Mouse (Mus musculus) limb, embryonic 12.5 days (tissue): ENCODE measurements around the gene Per2. TPM values are rescaled to one million over a fixed set of nuclear protein-coding genes. Genes with fewer than 3 reads are reported as not detected.
"Not testable (repeated sequence)": the region's sequence is repeated elsewhere in the genome, so short reads cannot be mapped to it uniquely, and the experiment has no call there.

ENCODE experiments used
- ATAC-seq: fragments of 200-750 bp; cut with Nextera tagmentation; 2 replicates; pipeline ENCODE4 v1.8.0; 2017; ENCODE audit warnings: low read depth, moderate TSS enrichment; ENCODE audit not compliant: insufficient number of reproducible peaks, insufficient read depth, low FRiP score, low TSS enrichment
- H3K27ac ChIP-seq: fragments of 300-500 bp; sonication (generic); 2 replicates; pipeline ENCODE4 v1.5.1; 2016; ENCODE audit warnings: mild to moderate bottlenecking, moderate library complexity
- H3K27me3 ChIP-seq: fragments of 300-500 bp; sonication (generic); 2 replicates; pipeline ENCODE4 v1.6.1; 2016; ENCODE audit warnings: mild to moderate bottlenecking, moderate library complexity
- H3K36me3 ChIP-seq: fragments of 300-500 bp; sonication (generic); 2 replicates; pipeline ENCODE4 v1.6.1; 2016; ENCODE audit warnings: mild to moderate bottlenecking, moderate library complexity
- H3K4me1 ChIP-seq: fragments of 300-500 bp; sonication (generic); replicated peaks from 2 replicates; pipeline ENCODE4 v1.6.1; 2016
- H3K4me2 ChIP-seq: fragments of 300-500 bp; sonication (generic); 2 replicates; pipeline ENCODE4 v1.6.1; 2016; ENCODE audit warnings: mild to moderate bottlenecking, moderate library complexity
- H3K4me3 ChIP-seq: fragments of 300-500 bp; sonication (generic); replicated peaks from 2 replicates; pipeline ENCODE4 v1.5.1; 2016; ENCODE audit warnings: mild to moderate bottlenecking
- H3K9ac ChIP-seq: fragments of 300-500 bp; sonication (generic); replicated peaks from 2 replicates; pipeline ENCODE4 v1.6.1; 2016; ENCODE audit warnings: mild to moderate bottlenecking, moderate library complexity
- H3K9me3 ChIP-seq: fragments of 300-500 bp; sonication (generic); 2 replicates; pipeline ENCODE4 v1.6.1; 2016; ENCODE audit warnings: mild to moderate bottlenecking, moderate library complexity
- WGBS: fragments of 180-500 bp; shearing (Covaris S2); methylation state at CpG from one replicate; pipeline ENCODE4 v1.1.7; 2016; 5-methylcytosine and 5-hydroxymethylcytosine counted together
- polyA plus RNA-seq: library from polyadenylated mRNA; unstranded; fragments of >200 nt; fragmentation: Nextera tagmentation; extraction: Ambion mirVana; gene quantifications from 2 replicates; pipeline ENCODE4 v1.2.1, GENCODE M21; 2016

The Per2 gene
- polyA plus RNA-seq, 1 experiment from 2014 or later: 1.9 TPM

- 0 out of 2 replicates have a peak, but pooled peaks cover 3% of the 10 kb centered on the region for H3K9me3 ChIP-seq
- H3K4me3 ChIP-seq: no peak overlapping the region
- H3K36me3 ChIP-seq: no peaks in the 10 kb centered on the region
- 0 out of 2 replicates have a peak overlapping the region, but pooled peaks have one; percentile 12 for H3K9ac ChIP-seq
- 37% methylated on average over 10 of the region's 10 CpGs for WGBS
- H3K27me3 ChIP-seq: peaks cover 4% of the 10 kb centered on the region; the same call in 1 of the 2 replicates
- no peak overlapping the region for H3K4me2 ChIP-seq
- peak; percentile 57; the same call in 1 of the 2 replicates for ATAC-seq
- H3K4me1 ChIP-seq: no peaks in the 10 kb centered on the region
- no peak overlapping the region for H3K27ac ChIP-seq
Measured at GRCm38 (mm10) chr1:91483304-91484010, 24.3 kb upstream of the Per2 start.

DNA sequence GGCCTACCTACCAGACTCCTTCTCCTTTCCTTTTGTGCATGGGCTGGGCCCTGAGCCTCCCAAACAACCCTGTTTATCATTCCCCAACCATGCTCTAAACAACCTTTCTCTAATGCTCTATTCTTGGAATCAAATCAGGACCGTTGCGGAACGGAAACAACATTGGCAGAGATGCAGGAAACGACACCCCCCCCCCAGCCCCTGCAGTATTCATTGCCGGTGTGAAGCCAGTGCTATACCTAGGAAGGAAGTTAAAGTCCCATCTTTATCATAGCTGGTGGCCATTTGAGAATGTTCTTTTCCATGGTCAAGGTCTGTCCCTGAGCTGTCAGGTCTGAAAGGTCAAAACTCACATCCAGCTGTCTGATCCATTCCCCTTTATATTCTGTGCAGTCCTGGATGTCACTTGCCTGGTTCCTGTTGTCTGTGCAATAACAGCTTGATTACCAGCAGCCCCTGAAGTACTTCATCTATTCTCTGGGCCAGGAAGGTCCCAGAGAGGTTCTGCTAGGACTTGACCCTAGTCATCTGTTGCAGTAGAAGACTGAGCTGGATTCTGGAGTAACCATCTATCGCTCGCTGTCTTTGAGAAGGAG lies 23.6 kb upstream of the Per2 start:
- H3K4me1 ChIP-seq: no peaks in the 10 kb centered on the region
- H3K9me3 ChIP-seq: 0 out of 2 replicates have a peak, but pooled peaks cover 3% of the 10 kb centered on the region
- no peak overlapping the region for H3K4me2 ChIP-seq
- H3K4me3 ChIP-seq: no peak overlapping the region
- ATAC-seq: no peak
- no peaks in the 10 kb centered on the region for H3K36me3 ChIP-seq
- H3K27ac ChIP-seq: no peak overlapping the region
- no peak overlapping the region for H3K9ac ChIP-seq
- WGBS: 84% methylated on average over 7 of the region's 7 CpGs
- H3K27me3 ChIP-seq: peaks cover 4% of the 10 kb centered on the region; the same call in 1 of the 2 replicates

DNA sequence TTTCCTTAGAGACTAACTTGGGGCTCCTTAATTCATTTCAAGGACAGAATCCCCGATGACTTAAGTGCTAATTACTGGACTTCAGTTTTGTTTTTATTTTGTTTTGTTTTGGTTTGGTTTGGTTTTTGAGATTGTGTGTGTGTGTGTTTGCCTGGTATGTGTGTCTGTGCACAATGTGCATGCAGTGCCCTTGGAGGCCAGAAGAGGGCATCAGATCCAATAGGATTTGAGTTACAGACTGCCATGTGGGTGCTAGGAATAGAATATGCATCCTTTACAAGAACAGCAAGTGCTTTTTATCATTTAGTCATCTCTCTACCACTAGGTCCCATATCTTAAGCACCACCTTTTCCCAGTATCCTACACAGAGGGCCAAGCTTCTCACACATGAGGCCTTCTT lies 19.8 kb upstream of the Per2 start:
- no peak overlapping the region for H3K27ac ChIP-seq
- ATAC-seq: no peak
- 97% methylated on average over 1 of the region's 1 CpGs for WGBS
- H3K4me3 ChIP-seq: no peak overlapping the region
- no peaks in the 10 kb centered on the region for H3K27me3 ChIP-seq
- H3K4me1 ChIP-seq: no peaks in the 10 kb centered on the region
- H3K4me2 ChIP-seq: no peak overlapping the region
- no peak overlapping the region for H3K9ac ChIP-seq
- 0 out of 2 replicates have a peak, but pooled peaks cover 3% of the 10 kb centered on the region for H3K9me3 ChIP-seq
- no peaks in the 10 kb centered on the region for H3K36me3 ChIP-seq

DNA sequence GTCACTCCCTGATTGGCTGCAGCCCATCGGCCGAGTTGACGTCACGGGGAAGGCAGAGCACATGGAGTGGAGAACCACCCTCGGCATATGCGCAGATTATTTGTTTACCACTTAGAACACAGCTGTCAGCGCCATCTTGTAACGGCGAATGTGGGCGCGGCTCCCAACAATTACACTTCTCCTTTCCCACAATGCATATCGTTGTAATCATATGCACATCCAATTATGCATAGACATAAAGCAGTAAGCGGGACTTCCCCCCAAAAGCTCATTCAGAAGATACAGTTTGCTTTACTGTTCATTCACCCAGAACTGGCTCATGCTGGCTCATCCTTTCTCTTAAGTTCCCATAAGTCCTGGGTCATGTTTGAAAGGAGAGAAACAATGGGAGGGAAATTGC lies 19.0 kb upstream of the Per2 start:
- not testable (repeated sequence) for H3K9me3 ChIP-seq, H3K27me3 ChIP-seq, H3K4me1 ChIP-seq, H3K36me3 ChIP-seq, H3K27ac ChIP-seq, H3K4me3 ChIP-seq, ATAC-seq, H3K9ac ChIP-seq, H3K4me2 ChIP-seq
- WGBS: 96% methylated on average over 12 of the region's 13 CpGs

- Histone ChIP-seq H3K27ac (no peak overlapping the region), H3K4me3 (no peak overlapping the region), H3K4me2 (no peak overlapping the region), H3K9ac (no peak overlapping the region), H3K4me1 (peaks cover 7% of the 10 kb centered on the region), H3K27me3 (no peaks in the 10 kb centered on the region), H3K9me3 (no peaks in the 10 kb centered on the region), H3K36me3 (no peaks in the 10 kb centered on the region)
- ATAC-seq: no peak
- 84% methylated on average over 4 of the region's 4 CpGs for WGBS
Measured at GRCm38 (mm10) chr1:91469888-91470419, 10.8 kb upstream of the Per2 start.

DNA sequence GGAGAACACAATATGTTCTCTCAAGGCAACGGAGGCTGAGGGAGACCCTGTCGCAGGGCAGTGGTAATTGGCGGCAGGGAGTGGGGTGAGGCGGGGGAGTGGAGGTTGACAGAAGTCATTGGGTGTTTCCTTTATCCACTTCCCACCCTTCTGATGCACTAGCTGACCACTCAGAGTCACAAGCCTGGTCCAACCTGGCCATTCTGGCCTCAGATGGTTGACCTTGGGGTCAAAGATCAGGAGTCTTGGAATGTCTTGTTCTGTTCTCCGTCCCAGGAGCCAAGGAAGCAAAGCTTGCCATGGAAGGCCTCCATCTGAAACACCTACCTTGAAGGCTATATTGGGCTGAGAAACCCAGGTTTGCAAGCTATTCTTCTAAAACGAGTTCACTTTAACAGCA lies 7.1 kb upstream of the Per2 start:
- H3K4me1 ChIP-seq: peaks cover 12% of the 10 kb centered on the region
- WGBS: 81% methylated on average over 6 of the region's 6 CpGs
- no peak overlapping the region for H3K9ac ChIP-seq
- no peak for ATAC-seq
- H3K4me2 ChIP-seq: no peak overlapping the region
- no peaks in the 10 kb centered on the region for H3K27me3 ChIP-seq
- no peaks in the 10 kb centered on the region for H3K36me3 ChIP-seq
- H3K27ac ChIP-seq: no peak overlapping the region
- H3K9me3 ChIP-seq: no peaks in the 10 kb centered on the region
- H3K4me3 ChIP-seq: no peak overlapping the region

GRCm38 (mm10) chr1:91465244-91465643 lies 6.1 kb upstream of the Per2 start:
- 3% methylated on average over 1 of the region's 1 CpGs for WGBS
- Histone ChIP-seq H3K27me3 (no peaks in the 10 kb centered on the region), H3K9me3 (no peaks in the 10 kb centered on the region), H3K36me3 (no peaks in the 10 kb centered on the region), H3K27ac (no peak overlapping the region), H3K4me2 (no peak overlapping the region), H3K4me1 (peaks cover 12% of the 10 kb centered on the region), H3K9ac (no peak overlapping the region), H3K4me3 (no peak overlapping the region)
- no peak for ATAC-seq

GRCm38 (mm10) chr1:91464436-91464835 lies 5.3 kb upstream of the Per2 start:
- Histone ChIP-seq H3K36me3 (no peaks in the 10 kb centered on the region), H3K9me3 (no peaks in the 10 kb centered on the region), H3K27ac (no peak overlapping the region), H3K4me1 (peaks cover 16% of the 10 kb centered on the region), H3K4me3 (no peak overlapping the region), H3K9ac (no peak overlapping the region), H3K4me2 (no peak overlapping the region), H3K27me3 (no peaks in the 10 kb centered on the region)
- 52% methylated on average over 5 of the region's 5 CpGs for WGBS
- ATAC-seq: no peak

DNA sequence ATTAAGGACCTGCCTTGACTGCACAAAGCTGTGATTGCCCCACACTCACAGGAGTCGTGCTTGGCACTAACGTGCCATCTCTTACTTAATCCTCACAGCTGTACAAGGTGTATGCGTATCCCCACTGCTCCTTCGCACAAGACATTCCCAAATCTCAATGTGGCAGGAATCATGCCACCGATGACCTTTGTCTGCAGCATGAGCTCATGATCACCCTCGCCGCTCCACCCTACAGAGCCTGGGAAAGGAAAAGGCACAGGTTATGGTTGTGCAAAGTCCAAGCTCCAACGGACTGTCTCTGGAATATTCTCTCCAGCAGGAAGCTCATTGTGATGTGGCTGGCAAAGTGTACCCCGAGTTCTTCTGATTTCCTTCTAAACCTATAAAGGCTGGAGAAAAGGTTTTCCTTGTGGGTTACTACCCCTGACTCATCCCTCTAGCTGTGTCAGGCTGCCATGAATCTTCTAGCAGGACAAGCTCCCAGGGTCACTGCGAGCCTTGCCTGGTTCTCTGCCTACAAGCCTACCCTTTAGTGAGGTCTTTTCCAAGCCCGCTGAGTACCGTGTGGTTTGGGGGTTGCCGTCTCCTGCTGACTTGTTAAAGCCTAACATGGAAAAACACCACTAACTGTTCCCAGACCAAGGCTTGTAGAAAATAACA lies 4.3 kb upstream of the Per2 start:
- no peak overlapping the region for H3K9ac ChIP-seq
- WGBS: 87% methylated on average over 13 of the region's 13 CpGs
- H3K4me1 ChIP-seq: peaks cover 19% of the 10 kb centered on the region
- H3K4me3 ChIP-seq: no peak overlapping the region
- H3K4me2 ChIP-seq: no peak overlapping the region
- H3K9me3 ChIP-seq: no peaks in the 10 kb centered on the region
- H3K27me3 ChIP-seq: peaks cover 5% of the 10 kb centered on the region; the same call in 1 of the 2 replicates
- no peak for ATAC-seq
- H3K27ac ChIP-seq: no peak overlapping the region
- H3K36me3 ChIP-seq: no peaks in the 10 kb centered on the region

- H3K4me2 ChIP-seq: no peak overlapping the region
- H3K9me3 ChIP-seq: no peaks in the 10 kb centered on the region
- H3K9ac ChIP-seq: no peak overlapping the region
- H3K36me3 ChIP-seq: no peaks in the 10 kb centered on the region
- H3K27ac ChIP-seq: no peak overlapping the region
- H3K27me3 ChIP-seq: peaks cover 15% of the 10 kb centered on the region
- H3K4me3 ChIP-seq: no peak overlapping the region
- ATAC-seq: no peak
- 51% methylated on average over 4 of the region's 4 CpGs for WGBS
- peaks cover 39% of the 10 kb centered on the region for H3K4me1 ChIP-seq
Measured at GRCm38 (mm10) chr1:91460564-91460963, 1.4 kb upstream of the Per2 start.

DNA sequence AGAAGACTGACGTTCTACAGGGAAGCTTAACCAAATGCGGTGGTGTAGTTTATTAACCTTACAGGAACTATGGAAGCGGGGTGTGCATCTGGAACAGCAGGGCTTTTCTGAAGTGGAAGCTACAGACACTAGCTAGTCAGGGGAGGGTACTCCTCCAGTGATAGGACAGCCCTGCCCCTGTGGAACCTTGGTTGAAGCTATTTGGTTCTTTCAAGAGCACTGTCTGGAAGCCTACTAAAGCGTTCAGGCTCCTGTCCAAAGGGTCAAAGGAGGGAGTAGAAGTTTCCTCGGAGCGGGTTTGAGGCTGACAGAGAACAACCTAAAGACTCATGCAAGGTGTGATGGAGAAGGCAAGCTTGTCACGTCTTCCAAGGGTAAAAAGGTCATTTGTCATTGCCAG lies 945 bp upstream of the Per2 start:
- ATAC-seq: no peak
- no peaks in the 10 kb centered on the region for H3K9me3 ChIP-seq
- H3K27me3 ChIP-seq: peaks cover 15% of the 10 kb centered on the region
- peak overlapping the region; percentile 82 for H3K4me2 ChIP-seq
- WGBS: 37% methylated on average over 7 of the region's 7 CpGs
- H3K4me3 ChIP-seq: peak overlapping the region; percentile 71; the same call in 1 of the 2 replicates
- H3K36me3 ChIP-seq: no peaks in the 10 kb centered on the region
- H3K27ac ChIP-seq: no peak overlapping the region
- peaks cover 40% of the 10 kb centered on the region for H3K4me1 ChIP-seq
- H3K9ac ChIP-seq: 0 out of 2 replicates have a peak overlapping the region, but pooled peaks have one; percentile 48
